Mouse (Mus musculus): ENCODE measurements around the gene Eme1. TPM values are rescaled to one million over a fixed set of nuclear protein-coding genes. Genes with fewer than 3 reads are reported as not detected.
"Not testable (repeated sequence)": the region's sequence is repeated elsewhere in the genome, so short reads cannot be mapped to it uniquely, and the experiment has no call there.

The Eme1 gene
- polyA plus RNA-seq, 1 experiment, result 15.3 TPM

GRCm38 (mm10) chr11:94674984-94675383, 21.2 kb upstream of the Eme1 start:
- Histone ChIP-seq H3K4me1 (ENCODE audit: control insufficient read depth, insufficient read depth, low read length) (no peaks in the 10 kb centered on the region), H3K27ac (ENCODE audit: control insufficient read depth, insufficient read depth, low read depth, low read length, poor library complexity) (no peak overlapping the region)
- WGBS, result 84% methylated on average over 5 of the region's 5 CpGs

GRCm38 (mm10) chr11:94665281-94665680, 11.5 kb upstream of the Eme1 start:
- no peak for TF ChIP-seq POLR2A (IDR thresholded peaks at IDR 0.05; ENCODE audit: borderline replicate concordance, control insufficient read depth, low read depth, low read length)
- no peaks in the 10 kb centered on the region for H3K4me1 ChIP-seq (ENCODE audit: control insufficient read depth, insufficient read depth, low read length)
- H3K4me3 ChIP-seq (replicated peaks; ENCODE audit: control insufficient read depth, low read depth, low read length), result no peak overlapping the region
- no peak overlapping the region for H3K27ac ChIP-seq (ENCODE audit: control insufficient read depth, insufficient read depth, low read depth, low read length, poor library complexity)
- 77% methylated on average over 6 of the region's 6 CpGs for WGBS

More at GRCm38 (mm10) chr11:94674984-94675383, 21.2 kb upstream of the Eme1 start:
- TF ChIP-seq CTCF (IDR thresholded peaks at IDR 0.05; ENCODE audit: control insufficient read depth, insufficient read depth, low read length) (no peak), POLR2A (IDR thresholded peaks at IDR 0.05; ENCODE audit: borderline replicate concordance, control insufficient read depth, low read depth, low read length) (no peak)
- H3K4me3 ChIP-seq (replicated peaks; ENCODE audit: control insufficient read depth, low read depth, low read length), result no peak overlapping the region

GRCm38 (mm10) chr11:94661344-94661743, 7.6 kb upstream of the Eme1 start:
- TF ChIP-seq CTCF (IDR thresholded peaks at IDR 0.05; ENCODE audit: control insufficient read depth, insufficient read depth, low read length) (no peak), POLR2A (IDR thresholded peaks at IDR 0.05; ENCODE audit: borderline replicate concordance, control insufficient read depth, low read depth, low read length) (no peak)
- Histone ChIP-seq H3K4me3 (replicated peaks; ENCODE audit: control insufficient read depth, low read depth, low read length) (no peak overlapping the region), H3K4me1 (ENCODE audit: control insufficient read depth, insufficient read depth, low read length) (no peaks in the 10 kb centered on the region), H3K27ac (ENCODE audit: control insufficient read depth, insufficient read depth, low read depth, low read length, poor library complexity) (no peak overlapping the region)
- 67% methylated on average over 1 of the region's 1 CpGs for WGBS

GRCm38 (mm10) chr11:94652973-94653372, 791 bp downstream of the Eme1 start:
- no peak overlapping the region for H3K27ac ChIP-seq (ENCODE audit: control insufficient read depth, insufficient read depth, low read depth, low read length, poor library complexity)
- H3K4me3 ChIP-seq (replicated peaks; ENCODE audit: control insufficient read depth, low read depth, low read length), result peak overlapping the region; percentile 99
- TF ChIP-seq POLR2A (IDR thresholded peaks at IDR 0.05; ENCODE audit: borderline replicate concordance, control insufficient read depth, low read depth, low read length) (no peak), CTCF (IDR thresholded peaks at IDR 0.05; ENCODE audit: control insufficient read depth, insufficient read depth, low read length) (no peak)
- WGBS, result 48% methylated on average over 8 of the region's 8 CpGs
- H3K4me1 ChIP-seq (ENCODE audit: control insufficient read depth, insufficient read depth, low read length), result peaks cover 1% of the 10 kb centered on the region

GRCm38 (mm10) chr11:94651241-94651640, 2.5 kb downstream of the Eme1 start:
- WGBS, result 88% methylated on average over 7 of the region's 7 CpGs

GRCm38 (mm10) chr11:94646457-94646856, 7.3 kb downstream of the Eme1 start:
- Histone ChIP-seq H3K4me3 (replicated peaks; ENCODE audit: control insufficient read depth, low read depth, low read length) (no peak overlapping the region), H3K27ac (ENCODE audit: control insufficient read depth, insufficient read depth, low read depth, low read length, poor library complexity) (no peak overlapping the region), H3K4me1 (ENCODE audit: control insufficient read depth, insufficient read depth, low read length) (no peaks in the 10 kb centered on the region)
- TF ChIP-seq CTCF (IDR thresholded peaks at IDR 0.05; ENCODE audit: control insufficient read depth, insufficient read depth, low read length) (no peak), POLR2A (IDR thresholded peaks at IDR 0.05; ENCODE audit: borderline replicate concordance, control insufficient read depth, low read depth, low read length) (no peak)
- 88% methylated on average over 4 of the region's 4 CpGs for WGBS

More at GRCm38 (mm10) chr11:94651241-94651640, 2.5 kb downstream of the Eme1 start:
- H3K4me3 ChIP-seq (replicated peaks; ENCODE audit: control insufficient read depth, low read depth, low read length); H3K4me1 ChIP-seq (ENCODE audit: control insufficient read depth, insufficient read depth, low read length); H3K27ac ChIP-seq (ENCODE audit: control insufficient read depth, insufficient read depth, low read depth, low read length, poor library complexity): not testable (repeated sequence)

- no peak overlapping the region for H3K27ac ChIP-seq (ENCODE audit: control insufficient read depth, insufficient read depth, low read depth, low read length, poor library complexity)
- H3K4me3 ChIP-seq (replicated peaks; ENCODE audit: control insufficient read depth, low read depth, low read length), result no peak overlapping the region
- TF ChIP-seq CTCF (IDR thresholded peaks at IDR 0.05; ENCODE audit: control insufficient read depth, insufficient read depth, low read length) (no peak), POLR2A (IDR thresholded peaks at IDR 0.05; ENCODE audit: borderline replicate concordance, control insufficient read depth, low read depth, low read length) (no peak)
- no peaks in the 10 kb centered on the region for H3K4me1 ChIP-seq (ENCODE audit: control insufficient read depth, insufficient read depth, low read length)
- 89% methylated on average over 8 of the region's 8 CpGs for WGBS
Observed at GRCm38 (mm10) chr11:94644461-94645219, 9.1 kb downstream of the Eme1 start.

- Histone ChIP-seq H3K4me1 (ENCODE audit: control insufficient read depth, insufficient read depth, low read length) (peaks cover 1% of the 10 kb centered on the region), H3K27ac (ENCODE audit: control insufficient read depth, insufficient read depth, low read depth, low read length, poor library complexity) (no peak overlapping the region), H3K4me3 (replicated peaks; ENCODE audit: control insufficient read depth, low read depth, low read length) (no peak overlapping the region)
- WGBS, result 82% methylated on average over 5 of the region's 5 CpGs
- TF ChIP-seq CTCF (IDR thresholded peaks at IDR 0.05; ENCODE audit: control insufficient read depth, insufficient read depth, low read length) (no peak), POLR2A (IDR thresholded peaks at IDR 0.05; ENCODE audit: borderline replicate concordance, control insufficient read depth, low read depth, low read length) (no peak)
Observed at GRCm38 (mm10) chr11:94634431-94634830, 19.3 kb downstream of the Eme1 start.

GRCm38 (mm10) chr11:94632988-94633387, 20.8 kb downstream of the Eme1 start:
- TF ChIP-seq POLR2A (IDR thresholded peaks at IDR 0.05; ENCODE audit: borderline replicate concordance, control insufficient read depth, low read depth, low read length), result no peak
- TF ChIP-seq CTCF (IDR thresholded peaks at IDR 0.05; ENCODE audit: control insufficient read depth, insufficient read depth, low read length), result no peak
- 81% methylated on average over 8 of the region's 8 CpGs for WGBS
- H3K4me1 ChIP-seq (ENCODE audit: control insufficient read depth, insufficient read depth, low read length), result peaks cover 1% of the 10 kb centered on the region
- H3K4me3 ChIP-seq (replicated peaks; ENCODE audit: control insufficient read depth, low read depth, low read length), result no peak overlapping the region
- H3K27ac ChIP-seq (ENCODE audit: control insufficient read depth, insufficient read depth, low read depth, low read length, poor library complexity), result no peak overlapping the region
